Mouse (Mus musculus) lung, postnatal 0 days (tissue): ENCODE results near the gene Slc22a3.

Source experiments
- CTCF ChIP-seq: IDR thresholded peaks from 2 replicates; pipeline ENCODE4 v1.5.1; 2016; ENCODE audit warnings: antibody characterized with exemption, mild to moderate bottlenecking
- EP300 ChIP-seq: IDR thresholded peaks from 2 replicates; pipeline ENCODE4 v1.6.1; 2016; ENCODE audit warnings: antibody characterized with exemption, mild to moderate bottlenecking, control low read depth

DNA sequence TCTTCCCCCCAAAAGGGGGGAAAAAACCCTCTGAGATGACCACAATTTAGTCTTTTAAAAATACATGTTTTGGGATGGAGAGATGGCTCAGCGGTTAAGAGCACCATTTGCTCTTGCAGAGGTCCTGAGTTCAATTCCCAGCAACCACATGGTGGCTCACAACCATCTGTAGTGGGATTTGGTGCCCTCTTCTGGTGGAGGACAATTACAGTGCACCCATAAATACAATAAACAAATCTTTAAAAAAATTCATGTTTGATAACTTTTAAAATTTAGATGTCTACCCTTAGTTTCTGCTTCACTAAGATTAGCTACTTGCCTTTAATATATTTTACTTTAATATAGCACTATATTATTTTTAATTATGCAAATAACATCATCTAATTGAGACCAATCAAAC lies 85.4 kb downstream of the Slc22a3 start:
- TF ChIP-seq CTCF (0 out of 2 replicates have a peak, but pooled peaks have one; percentile 9), EP300 (no peak)
